Mouse (Mus musculus): ENCODE results near the gene Tulp2. TPM values are rescaled to one million over a fixed set of nuclear protein-coding genes. Genes with fewer than 3 reads are reported as not detected.

Gene Tulp2
- polyA plus RNA-seq, 1 experiment, result 1.7 TPM

DNA sequence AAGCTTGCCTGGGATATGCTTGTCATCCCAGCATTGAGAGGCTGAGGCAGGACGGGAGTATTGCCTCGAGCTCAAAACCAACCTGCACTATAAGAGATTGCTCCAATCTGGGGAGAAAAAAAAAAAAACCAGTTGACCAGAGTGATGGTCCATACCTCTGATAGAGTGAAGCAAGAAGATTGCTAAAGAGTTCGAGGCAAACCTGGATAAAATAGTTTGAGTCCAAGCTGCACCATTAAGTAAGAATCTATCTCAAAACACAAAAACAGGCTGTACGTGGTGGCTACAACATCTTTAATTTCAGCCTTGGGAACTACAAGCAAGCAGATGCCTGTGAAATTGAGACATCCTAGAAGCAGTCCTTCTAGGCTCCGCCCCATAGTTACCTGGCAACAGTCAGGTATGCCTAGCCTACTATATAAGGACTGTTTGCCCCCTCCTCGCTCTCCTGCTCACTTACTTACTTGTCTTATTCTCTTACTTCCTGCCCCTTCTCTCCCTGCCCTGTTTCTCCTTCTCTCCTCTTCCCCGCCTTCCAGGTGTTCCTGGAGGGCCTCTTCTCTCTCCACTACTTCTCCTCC lies 14.5 kb upstream of the Tulp2 start:
- TF ChIP-seq GATA1 (IDR thresholded peaks at IDR 0.05; ENCODE audit: low read length), result no peak

DNA sequence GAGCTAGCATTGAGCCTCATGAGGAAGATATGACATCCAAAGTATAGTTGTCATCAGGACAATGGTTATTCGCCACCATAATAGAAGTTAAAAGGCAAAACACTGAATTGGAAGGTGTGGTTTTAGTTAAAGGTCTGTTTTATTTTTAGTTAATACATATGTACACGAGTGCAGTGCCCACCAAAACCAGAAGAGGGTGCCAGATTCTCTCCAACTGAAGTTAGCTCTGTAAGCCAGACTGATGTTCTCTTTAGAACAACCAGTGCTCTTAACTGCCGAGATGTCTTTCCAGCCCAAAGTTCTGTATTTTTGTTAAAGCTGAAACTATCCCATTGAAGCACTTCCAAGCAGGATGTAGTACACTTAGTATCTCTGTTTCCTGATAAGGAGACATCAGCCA lies 10.8 kb upstream of the Tulp2 start:
- no peak for TF ChIP-seq GATA1 (IDR thresholded peaks at IDR 0.05; ENCODE audit: low read length)

DNA sequence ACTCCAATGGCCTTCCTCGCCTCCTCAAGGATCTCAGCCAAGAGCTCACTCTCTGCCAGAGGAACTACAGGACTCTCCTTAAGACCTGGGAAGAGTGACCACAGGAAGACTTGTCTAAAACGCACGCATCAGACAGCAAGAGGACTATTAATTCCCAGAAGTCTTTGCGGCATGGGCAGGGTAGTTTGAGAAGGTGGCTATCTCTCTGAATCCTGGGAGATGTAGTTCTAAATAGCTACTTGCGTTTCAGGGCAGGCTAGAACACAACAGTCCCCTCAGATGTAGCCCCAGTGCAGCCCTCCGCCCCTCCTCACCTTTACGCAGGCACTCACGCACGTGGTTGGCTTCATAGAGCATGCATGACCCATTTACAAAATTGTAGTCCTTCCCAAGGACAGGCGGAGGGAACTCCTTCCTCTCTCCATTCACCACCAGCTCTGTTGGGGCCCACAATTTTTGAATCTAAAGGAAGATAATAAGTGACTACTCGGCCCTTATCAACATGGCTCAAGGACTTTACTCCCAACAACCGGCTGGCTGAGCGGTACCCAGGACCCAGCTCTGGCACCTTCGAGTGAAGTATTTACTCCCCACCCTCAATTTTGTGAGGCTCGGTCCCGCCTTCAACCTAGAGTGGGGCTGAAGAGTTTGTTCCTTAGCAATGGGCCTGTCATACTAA lies 6.2 kb upstream of the Tulp2 start:
- no peak for TF ChIP-seq GATA1 (IDR thresholded peaks at IDR 0.05; ENCODE audit: low read length)

DNA sequence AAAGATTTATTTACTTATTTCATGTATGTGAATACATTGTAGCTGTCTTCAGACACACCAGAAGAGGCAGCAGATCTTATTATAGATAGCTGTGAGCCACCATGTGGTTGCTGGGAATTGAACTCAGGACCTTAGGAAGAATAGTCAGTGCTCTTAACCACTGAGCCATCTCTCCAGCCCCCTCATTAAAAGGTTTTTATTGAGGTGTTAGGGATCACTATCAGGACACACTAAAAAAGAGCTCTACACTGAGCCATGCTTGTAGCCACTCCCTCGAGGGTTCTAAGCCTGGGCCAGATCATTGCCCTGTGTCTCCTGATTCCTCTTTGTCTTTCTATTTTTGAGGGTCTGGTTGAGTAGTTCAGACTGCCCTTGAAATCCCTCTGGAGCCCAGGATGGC lies 5.2 kb upstream of the Tulp2 start:
- no peak for TF ChIP-seq GATA1 (IDR thresholded peaks at IDR 0.05; ENCODE audit: low read length)

DNA sequence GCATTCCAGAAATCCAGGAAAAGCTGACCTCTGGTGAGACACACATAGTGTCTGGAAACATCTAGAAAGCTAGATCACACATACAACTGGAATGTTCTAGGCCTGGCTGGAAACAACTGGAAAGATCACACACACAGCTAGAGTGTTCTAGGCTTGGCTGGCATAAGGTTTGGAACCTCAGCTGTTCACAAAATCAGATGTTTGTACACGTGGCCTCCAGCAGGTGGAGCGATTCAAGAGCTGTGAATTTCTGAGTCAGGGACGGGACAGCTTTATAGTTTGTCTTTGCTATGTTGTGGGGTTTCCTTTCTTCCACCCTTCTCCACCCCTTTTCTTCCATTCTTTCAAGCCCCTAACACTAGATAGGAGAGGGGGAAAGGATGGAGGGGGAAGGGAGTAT lies 4.7 kb upstream of the Tulp2 start:
- no peak for TF ChIP-seq GATA1 (IDR thresholded peaks at IDR 0.05; ENCODE audit: low read length)

DNA sequence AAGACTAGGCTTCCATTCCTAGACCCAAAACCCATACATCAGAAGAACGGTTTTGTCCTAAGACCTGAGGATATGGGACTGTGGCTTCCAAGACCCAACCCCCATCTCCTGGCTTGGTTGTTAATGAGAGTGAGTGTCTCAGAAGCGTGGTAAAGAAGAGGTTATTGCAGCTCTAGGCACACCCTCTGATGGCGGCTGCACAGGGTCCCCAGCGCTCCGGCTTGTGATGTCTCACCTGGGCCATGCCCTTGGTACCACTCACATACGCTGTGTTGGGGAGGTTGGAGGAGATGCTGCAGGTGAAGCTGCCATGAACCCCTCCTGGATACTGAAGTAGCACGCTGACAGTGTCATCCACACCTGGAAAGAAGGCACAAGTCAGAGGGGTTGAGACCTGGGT lies 2.9 kb upstream of the Tulp2 start:
- TF ChIP-seq GATA1 (IDR thresholded peaks at IDR 0.05; ENCODE audit: low read length), result no peak

DNA sequence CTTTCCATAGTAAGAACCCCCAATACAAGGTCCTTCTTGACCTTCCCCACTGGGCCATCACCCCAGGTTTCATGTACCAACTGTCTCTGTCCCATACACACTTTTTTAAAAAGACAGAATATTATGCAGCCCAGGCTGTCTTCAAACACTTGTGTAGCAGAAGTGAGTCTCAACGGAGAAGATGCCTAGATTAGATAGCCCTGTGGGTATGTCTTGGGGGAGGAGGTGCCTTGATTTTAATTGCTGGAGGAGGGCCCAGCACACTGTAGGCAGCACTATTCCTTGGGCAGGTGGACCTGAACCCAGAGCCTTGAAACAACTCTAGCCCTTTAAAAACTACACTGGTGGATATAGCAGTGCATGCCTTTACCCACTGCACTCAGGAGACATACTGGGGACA lies 489 bp downstream of the Tulp2 start:
- TF ChIP-seq GATA1 (IDR thresholded peaks at IDR 0.05; ENCODE audit: low read length), result no peak

DNA sequence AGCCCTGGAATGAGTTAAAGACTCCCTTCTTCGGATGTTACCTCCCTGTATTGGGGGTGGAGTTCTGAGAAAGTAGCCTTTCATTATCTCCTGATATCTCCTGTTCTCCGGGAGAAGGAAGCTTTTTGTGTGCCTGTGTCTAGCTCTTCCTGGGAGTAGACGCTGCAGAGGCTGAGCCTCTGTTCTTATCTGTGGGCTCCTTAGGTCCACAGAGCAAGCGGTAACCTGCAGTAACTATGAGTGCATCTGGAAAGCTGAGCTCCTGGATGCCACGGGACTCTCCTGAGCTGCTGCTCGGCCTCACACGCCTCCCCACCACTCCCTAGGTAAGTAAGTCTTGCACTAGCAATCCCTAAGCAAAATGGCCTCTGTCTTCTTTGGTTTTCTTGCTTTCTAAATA lies 4.5 kb downstream of the Tulp2 start:
- peak; percentile 43 for TF ChIP-seq GATA1 (IDR thresholded peaks at IDR 0.05; ENCODE audit: low read length)

DNA sequence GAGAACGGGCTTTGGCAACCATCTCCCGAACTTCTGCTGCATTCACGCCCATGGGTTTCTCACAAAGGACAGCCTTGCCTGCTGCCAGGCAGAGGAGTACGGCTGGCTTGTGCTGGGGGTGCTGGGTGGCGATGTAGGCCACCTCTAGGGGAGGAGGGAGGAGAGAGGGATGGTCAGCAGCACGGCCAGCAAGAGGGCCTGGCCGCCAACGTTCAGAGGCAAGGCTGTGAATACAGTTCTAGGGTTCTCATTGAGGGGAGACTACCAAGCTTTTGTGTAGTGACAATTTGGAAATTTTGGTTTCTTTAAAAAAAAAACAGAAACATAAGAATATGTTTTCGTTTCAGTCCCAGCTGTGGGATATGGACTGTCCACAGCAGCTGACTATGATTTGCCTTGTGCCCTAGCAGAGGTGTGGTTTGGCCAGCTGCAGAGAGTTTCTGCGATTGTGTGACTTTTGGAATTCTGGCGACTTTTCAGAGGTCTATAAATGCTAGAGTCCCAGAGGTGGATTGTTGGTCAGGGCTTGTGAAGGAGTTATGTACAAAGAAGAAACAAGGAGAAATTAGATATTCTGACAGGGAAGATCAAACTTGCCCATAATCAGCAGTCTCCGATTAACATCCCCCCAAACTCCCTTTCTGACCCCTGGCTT lies 5.2 kb downstream of the Tulp2 start, which contains the start of gene Gm45808:
Gm45808 (minus strand) TSS at position 51 of the 655 bp plus-strand sequence.
- TF ChIP-seq GATA1 (IDR thresholded peaks at IDR 0.05; ENCODE audit: low read length), result no peak

DNA sequence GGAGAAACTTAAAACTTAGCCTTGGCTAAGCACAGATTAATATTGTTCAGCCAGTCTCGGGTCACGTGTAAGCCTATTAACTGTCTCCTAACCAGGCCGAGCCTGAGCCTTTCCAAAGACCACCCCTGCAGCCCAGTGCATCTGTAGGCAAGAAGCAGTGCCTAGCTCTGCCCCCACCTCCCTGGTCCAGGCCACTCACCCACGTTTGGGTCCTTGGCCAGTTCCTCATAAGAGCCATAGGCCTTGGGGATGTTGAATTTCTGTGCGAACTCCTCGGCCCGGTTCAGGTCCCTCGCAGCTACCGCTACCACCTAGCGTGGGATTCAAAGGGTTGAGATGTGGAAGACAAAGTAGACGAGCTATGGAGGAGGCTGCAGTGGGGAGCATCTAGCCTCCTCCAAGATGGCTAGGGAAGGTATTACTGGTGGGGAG lies 6.2 kb downstream of the Tulp2 start:
- TF ChIP-seq GATA1 (IDR thresholded peaks at IDR 0.05; ENCODE audit: low read length), result no peak

DNA sequence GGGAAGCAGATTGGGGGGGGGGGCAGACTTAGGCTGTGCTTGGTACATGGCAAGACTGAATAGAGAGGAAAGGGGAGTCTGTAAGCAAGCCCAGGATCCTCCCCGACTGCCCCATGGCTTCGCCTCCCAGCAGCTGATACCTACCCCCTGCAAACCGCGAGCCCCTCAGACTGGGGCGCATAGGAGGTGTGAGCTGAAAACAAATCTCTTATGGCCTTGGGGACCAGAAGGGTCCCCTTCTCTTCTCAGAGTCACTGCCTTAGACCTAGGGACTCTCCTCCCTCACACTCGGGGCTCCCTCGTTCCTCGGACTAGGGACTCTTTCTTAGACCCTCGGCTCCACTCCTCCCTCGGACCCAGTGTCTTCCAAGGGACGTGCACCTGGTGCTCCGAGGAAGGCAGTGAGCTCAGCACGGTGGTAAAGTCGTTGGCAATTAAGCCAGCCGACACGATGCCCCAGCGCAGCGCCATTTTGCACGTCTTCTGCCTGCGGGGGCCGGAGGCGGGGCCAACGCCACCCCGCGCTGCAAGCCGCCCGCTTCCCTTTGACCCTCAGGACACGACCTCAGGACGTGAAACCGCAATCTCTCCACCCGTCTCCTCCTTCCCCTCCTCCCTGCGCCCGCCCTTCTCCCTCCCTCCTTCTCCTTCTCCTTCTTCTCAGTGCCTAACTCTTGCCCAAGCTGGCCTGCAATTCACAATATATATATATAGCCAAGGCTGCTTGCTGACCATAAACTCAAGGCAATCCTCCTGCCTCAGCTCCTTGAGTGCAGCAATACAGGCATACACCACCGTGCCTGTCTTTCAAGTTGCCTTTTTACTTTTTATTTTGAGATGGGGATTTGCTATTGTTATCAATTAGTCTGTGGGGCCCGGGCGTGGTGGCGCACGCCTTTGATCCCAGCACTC lies 6.9 kb downstream of the Tulp2 start, which contains the start of gene Dhdh:
Dhdh (minus strand) TSS at position 513 of the 912 bp plus-strand sequence.
- no peak for TF ChIP-seq GATA1 (IDR thresholded peaks at IDR 0.05; ENCODE audit: low read length)

DNA sequence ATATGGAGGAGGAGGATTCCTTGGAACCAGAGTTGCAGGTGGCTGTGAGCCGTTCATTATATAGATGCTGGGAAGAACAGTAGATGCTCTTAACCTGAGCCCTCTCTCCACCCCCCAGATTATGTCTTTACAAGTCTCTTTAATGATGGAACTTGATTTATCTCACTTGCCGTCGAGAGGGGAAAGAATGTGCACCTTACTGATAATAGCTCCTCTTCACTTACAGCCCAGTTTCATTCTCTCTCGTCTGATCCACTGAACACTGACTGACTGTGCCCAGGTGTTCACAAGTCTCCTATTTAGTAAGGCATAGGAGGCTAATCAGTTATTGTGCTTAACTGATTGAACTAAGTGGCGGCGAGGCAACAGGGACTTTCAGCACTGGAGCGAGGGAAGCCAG lies 7.9 kb downstream of the Tulp2 start:
- TF ChIP-seq GATA1 (IDR thresholded peaks at IDR 0.05; ENCODE audit: low read length), result no peak

DNA sequence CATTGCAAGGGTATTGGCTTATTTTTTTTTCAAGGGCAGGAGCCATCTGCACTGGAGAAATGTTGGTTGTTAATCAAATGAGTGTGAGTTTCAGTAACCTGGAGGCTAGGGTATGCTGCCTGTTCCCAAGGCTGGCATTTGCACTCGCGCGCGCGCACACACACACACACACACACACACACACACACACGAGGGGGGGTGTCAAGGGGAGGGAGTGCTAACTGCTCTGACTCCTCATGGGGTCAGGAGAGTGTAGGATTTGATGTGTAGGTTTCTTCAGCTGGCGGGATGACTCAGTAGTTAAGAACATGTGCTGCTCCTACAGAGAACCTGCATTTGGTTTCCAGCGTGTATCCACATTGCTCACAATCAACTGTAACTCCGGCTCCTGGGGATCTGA lies 9.1 kb downstream of the Tulp2 start:
- TF ChIP-seq GATA1 (IDR thresholded peaks at IDR 0.05; ENCODE audit: low read length), result no peak

DNA sequence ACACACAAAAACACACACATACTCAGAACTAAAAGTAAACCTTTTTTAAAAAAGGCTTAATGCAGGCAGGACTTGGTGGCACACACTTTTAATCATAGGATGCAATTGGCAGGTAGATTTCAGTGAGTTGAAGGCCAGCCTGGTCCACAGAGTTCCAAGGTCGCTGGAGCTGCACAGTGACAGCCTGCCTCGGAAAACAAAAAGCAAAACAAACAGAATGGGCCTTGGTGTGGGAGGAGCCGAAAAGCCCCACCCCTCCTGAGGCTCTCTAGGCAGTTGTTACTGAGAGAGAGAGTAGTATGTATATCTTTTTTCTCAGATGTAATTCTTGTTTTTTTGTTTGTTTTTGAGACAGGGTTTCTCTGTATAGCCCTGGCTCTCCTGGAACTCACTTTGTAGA lies 9.6 kb downstream of the Tulp2 start:
- no peak for TF ChIP-seq GATA1 (IDR thresholded peaks at IDR 0.05; ENCODE audit: low read length)

DNA sequence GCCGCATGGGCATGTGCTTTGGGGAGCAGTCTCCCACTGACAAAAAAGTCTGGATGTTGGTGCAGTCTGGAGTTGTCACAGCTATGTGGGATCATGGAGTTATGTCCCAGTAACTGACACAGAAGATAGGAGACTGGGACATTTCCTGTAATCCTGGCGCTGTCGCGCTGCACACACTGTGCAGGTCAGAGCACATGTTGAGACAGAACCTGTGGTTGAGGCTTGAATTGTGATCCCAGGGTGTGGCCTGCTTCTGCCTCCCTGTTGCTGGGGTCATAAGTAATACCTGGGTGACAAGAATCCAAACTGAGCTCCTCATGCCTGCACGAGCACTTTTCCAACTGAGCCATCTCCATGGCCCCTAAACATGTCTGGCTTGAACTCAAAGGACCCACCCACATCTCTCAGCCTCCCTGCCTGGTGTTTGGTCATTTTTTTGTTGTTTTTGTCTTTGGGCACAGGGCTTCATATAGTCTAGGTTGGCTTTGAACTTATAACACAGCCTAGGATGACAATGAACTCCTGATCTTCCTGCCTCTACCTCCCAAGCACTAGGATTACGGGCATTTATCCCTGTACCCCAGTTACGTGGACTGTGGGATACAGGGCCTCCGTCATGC lies 10.7 kb downstream of the Tulp2 start:
- TF ChIP-seq GATA1 (IDR thresholded peaks at IDR 0.05; ENCODE audit: low read length), result no peak

Data from G1E-ER4 (cell line).